4 mouse cellular contexts compared by ENCODE assay signal in the genomic region with DNA sequence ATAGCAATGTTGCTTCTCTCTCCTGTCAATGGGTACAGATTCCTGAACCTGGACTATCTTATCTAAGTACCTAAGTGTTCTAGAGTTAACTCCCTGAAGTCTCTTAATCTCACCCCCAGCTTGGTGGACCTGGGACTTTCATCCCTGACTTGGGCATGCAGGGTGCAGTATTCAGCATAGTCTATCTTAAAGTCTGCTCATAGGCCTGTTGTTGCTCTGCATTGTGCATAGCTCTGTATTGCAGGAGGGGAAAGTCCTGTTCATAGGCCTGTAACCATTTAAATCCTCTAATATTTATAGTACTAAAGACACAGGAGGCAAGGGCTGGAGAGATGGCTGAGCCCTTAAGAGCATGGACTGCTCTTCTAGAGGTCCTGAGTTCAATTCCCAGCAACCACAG. TPM values are rescaled to one million over a fixed set of nuclear protein-coding genes. Genes with fewer than 3 reads are reported as not detected.
"Had no signal": no experiment of that assay in that cellular context is flagged by ENCODE, and none has a peak within 500 bp of the region (broad histone marks: within the 10 kb centered on the region; RNA-seq: fewer than 3 reads in every experiment).

No protein-coding gene starts in this region.

RNA-seq across cellular contexts. Expression of a gene that starts 27.5 kb away (rescaled TPM):
- polyA plus RNA-seq: neural tube, embryonic 14.5 days; spleen, adult 2 months; stomach, postnatal 0 days; testis, adult 2 months had no signal
